Mouse (Mus musculus): Measurements from ENCODE around the gene Patz1. TPM values are rescaled to one million over a fixed set of nuclear protein-coding genes. Genes with fewer than 3 reads are reported as not detected.

Gene Patz1
- polyA plus RNA-seq, 1 experiment from 2014 or later: 51.1 TPM

GRCm38 (mm10) chr11:3297871-3298812, 9.5 kb downstream of the Patz1 start:
- Histone ChIP-seq H3K9me3 (ENCODE audit: control insufficient read depth, low read depth, low read length) (no peaks in the 10 kb centered on the region), H3K27me3 (ENCODE audit: control insufficient read depth, insufficient read depth, low read length) (no peaks in the 10 kb centered on the region), H3K4me3 (ENCODE audit: low read depth, low read length) (no peak overlapping the region), H3K36me3 (ENCODE audit: control insufficient read depth, insufficient read depth, low read length) (peaks cover 98% of the 10 kb centered on the region), H3K4me1 (ENCODE audit: control insufficient read depth, insufficient read depth, low read length) (peaks cover 29% of the 10 kb centered on the region), H3K4me2 (replicated peaks; ENCODE audit: low read depth, low read length) (no peak overlapping the region), H3K9ac (replicated peaks; ENCODE audit: low read depth, low read length) (no peak overlapping the region), H3K27ac (ENCODE audit: low read length) (no peak overlapping the region)
- WGBS: 88% methylated on average over 10 of the region's 10 CpGs
- ATAC-seq (ENCODE audit: insufficient number of reproducible peaks, insufficient read depth, low FRiP score, low read depth): no peak

- Histone ChIP-seq H3K4me1 (ENCODE audit: control insufficient read depth, insufficient read depth, low read length) (peaks cover 23% of the 10 kb centered on the region), H3K27me3 (ENCODE audit: control insufficient read depth, insufficient read depth, low read length) (no peaks in the 10 kb centered on the region), H3K27ac (ENCODE audit: low read length) (no peak overlapping the region), H3K36me3 (ENCODE audit: control insufficient read depth, insufficient read depth, low read length) (peaks cover 97% of the 10 kb centered on the region), H3K9me3 (ENCODE audit: control insufficient read depth, low read depth, low read length) (no peaks in the 10 kb centered on the region), H3K4me3 (ENCODE audit: low read depth, low read length) (no peak overlapping the region), H3K9ac (replicated peaks; ENCODE audit: low read depth, low read length) (no peak overlapping the region), H3K4me2 (replicated peaks; ENCODE audit: low read depth, low read length) (no peak overlapping the region)
- no peak for ATAC-seq (ENCODE audit: insufficient number of reproducible peaks, insufficient read depth, low FRiP score, low read depth)
- whole genome bisulfite sequencing: 89% methylated on average over 14 of the region's 14 CpGs
Observed at GRCm38 (mm10) chr11:3298813-3299185, 10.1 kb downstream of the Patz1 start.

- peaks cover 7% of the 10 kb centered on the region for H3K4me1 ChIP-seq (ENCODE audit: control insufficient read depth, insufficient read depth, low read length)
- no peak overlapping the region for H3K4me3 ChIP-seq (ENCODE audit: low read depth, low read length)
- H3K36me3 ChIP-seq (ENCODE audit: control insufficient read depth, insufficient read depth, low read length): peaks cover 93% of the 10 kb centered on the region
- WGBS: 91% methylated on average over 5 of the region's 5 CpGs
- no peak overlapping the region for H3K9ac ChIP-seq (replicated peaks; ENCODE audit: low read depth, low read length)
- H3K4me2 ChIP-seq (replicated peaks; ENCODE audit: low read depth, low read length): no peak overlapping the region
- H3K9me3 ChIP-seq (ENCODE audit: control insufficient read depth, low read depth, low read length): no peaks in the 10 kb centered on the region
- H3K27me3 ChIP-seq (ENCODE audit: control insufficient read depth, insufficient read depth, low read length): no peaks in the 10 kb centered on the region
- H3K27ac ChIP-seq (ENCODE audit: low read length): no peak overlapping the region
- no peak for ATAC-seq (ENCODE audit: insufficient number of reproducible peaks, insufficient read depth, low FRiP score, low read depth)
Observed at GRCm38 (mm10) chr11:3301075-3301474, 12.4 kb downstream of the Patz1 start.

GRCm38 (mm10) chr11:3302385-3302784, 13.7 kb downstream of the Patz1 start:
- Histone ChIP-seq H3K27me3 (ENCODE audit: control insufficient read depth, insufficient read depth, low read length) (no peaks in the 10 kb centered on the region), H3K4me3 (ENCODE audit: low read depth, low read length) (no peak overlapping the region), H3K4me2 (replicated peaks; ENCODE audit: low read depth, low read length) (no peak overlapping the region), H3K27ac (ENCODE audit: low read length) (no peak overlapping the region; the same call in 1 of the 2 replicates), H3K4me1 (ENCODE audit: control insufficient read depth, insufficient read depth, low read length) (peaks cover 6% of the 10 kb centered on the region; the same call in 1 of the 2 replicates), H3K9ac (replicated peaks; ENCODE audit: low read depth, low read length) (no peak overlapping the region), H3K9me3 (ENCODE audit: control insufficient read depth, low read depth, low read length) (no peaks in the 10 kb centered on the region), H3K36me3 (ENCODE audit: control insufficient read depth, insufficient read depth, low read length) (peaks cover 93% of the 10 kb centered on the region)
- no peak for ATAC-seq (ENCODE audit: insufficient number of reproducible peaks, insufficient read depth, low FRiP score, low read depth)
- 81% methylated on average over 4 of the region's 4 CpGs for WGBS

GRCm38 (mm10) chr11:3302792-3303191, 14.1 kb downstream of the Patz1 start:
- Histone ChIP-seq H3K36me3 (ENCODE audit: control insufficient read depth, insufficient read depth, low read length) (peaks cover 93% of the 10 kb centered on the region), H3K4me3 (ENCODE audit: low read depth, low read length) (no peak overlapping the region), H3K9me3 (ENCODE audit: control insufficient read depth, low read depth, low read length) (no peaks in the 10 kb centered on the region), H3K27me3 (ENCODE audit: control insufficient read depth, insufficient read depth, low read length) (no peaks in the 10 kb centered on the region), H3K27ac (ENCODE audit: low read length) (no peak overlapping the region; the same call in 1 of the 2 replicates), H3K4me1 (ENCODE audit: control insufficient read depth, insufficient read depth, low read length) (peaks cover 6% of the 10 kb centered on the region; the same call in 1 of the 2 replicates), H3K9ac (replicated peaks; ENCODE audit: low read depth, low read length) (no peak overlapping the region), H3K4me2 (replicated peaks; ENCODE audit: low read depth, low read length) (no peak overlapping the region)
- ATAC-seq (ENCODE audit: insufficient number of reproducible peaks, insufficient read depth, low FRiP score, low read depth): no peak
- 66% methylated on average over 4 of the region's 4 CpGs for WGBS

- no peaks in the 10 kb centered on the region for H3K9me3 ChIP-seq (ENCODE audit: control insufficient read depth, low read depth, low read length)
- peaks cover 6% of the 10 kb centered on the region; the same call in 1 of the 2 replicates for H3K4me1 ChIP-seq (ENCODE audit: control insufficient read depth, insufficient read depth, low read length)
- H3K4me3 ChIP-seq (ENCODE audit: low read depth, low read length): no peak overlapping the region
- no peaks in the 10 kb centered on the region for H3K27me3 ChIP-seq (ENCODE audit: control insufficient read depth, insufficient read depth, low read length)
- ATAC-seq (ENCODE audit: insufficient number of reproducible peaks, insufficient read depth, low FRiP score, low read depth): no peak
- no peak overlapping the region for H3K4me2 ChIP-seq (replicated peaks; ENCODE audit: low read depth, low read length)
- no peak overlapping the region for H3K9ac ChIP-seq (replicated peaks; ENCODE audit: low read depth, low read length)
- WGBS: 93% methylated on average over 4 of the region's 4 CpGs
- H3K27ac ChIP-seq (ENCODE audit: low read length): no peak overlapping the region
- peaks cover 92% of the 10 kb centered on the region for H3K36me3 ChIP-seq (ENCODE audit: control insufficient read depth, insufficient read depth, low read length)
Observed at GRCm38 (mm10) chr11:3305821-3306220, 17.1 kb downstream of the Patz1 start.

- no peaks in the 10 kb centered on the region for H3K9me3 ChIP-seq (ENCODE audit: control insufficient read depth, low read depth, low read length)
- H3K27me3 ChIP-seq (ENCODE audit: control insufficient read depth, insufficient read depth, low read length): no peaks in the 10 kb centered on the region
- no peak overlapping the region for H3K4me2 ChIP-seq (replicated peaks; ENCODE audit: low read depth, low read length)
- no peak overlapping the region for H3K9ac ChIP-seq (replicated peaks; ENCODE audit: low read depth, low read length)
- no peak overlapping the region for H3K27ac ChIP-seq (ENCODE audit: low read length)
- H3K4me3 ChIP-seq (ENCODE audit: low read depth, low read length): no peak overlapping the region
- WGBS: 93% methylated on average over 3 of the region's 3 CpGs
- peaks cover 81% of the 10 kb centered on the region for H3K36me3 ChIP-seq (ENCODE audit: control insufficient read depth, insufficient read depth, low read length)
- H3K4me1 ChIP-seq (ENCODE audit: control insufficient read depth, insufficient read depth, low read length): peaks cover 2% of the 10 kb centered on the region; the same call in 1 of the 2 replicates
- no peak for ATAC-seq (ENCODE audit: insufficient number of reproducible peaks, insufficient read depth, low FRiP score, low read depth)
Observed at GRCm38 (mm10) chr11:3307875-3308274, 19.2 kb downstream of the Patz1 start.

GRCm38 (mm10) chr11:3309884-3310283, 21.2 kb downstream of the Patz1 start:
- no peaks in the 10 kb centered on the region for H3K9me3 ChIP-seq (ENCODE audit: control insufficient read depth, low read depth, low read length)
- H3K27ac ChIP-seq (ENCODE audit: low read length): no peak overlapping the region
- H3K36me3 ChIP-seq (ENCODE audit: control insufficient read depth, insufficient read depth, low read length): peaks cover 64% of the 10 kb centered on the region
- ATAC-seq (ENCODE audit: insufficient number of reproducible peaks, insufficient read depth, low FRiP score, low read depth): no peak
- no peak overlapping the region for H3K4me3 ChIP-seq (ENCODE audit: low read depth, low read length)
- H3K4me1 ChIP-seq (ENCODE audit: control insufficient read depth, insufficient read depth, low read length): no peaks in the 10 kb centered on the region; the same call in 1 of the 2 replicates
- H3K27me3 ChIP-seq (ENCODE audit: control insufficient read depth, insufficient read depth, low read length): no peaks in the 10 kb centered on the region
- no peak overlapping the region for H3K9ac ChIP-seq (replicated peaks; ENCODE audit: low read depth, low read length)
- no peak overlapping the region for H3K4me2 ChIP-seq (replicated peaks; ENCODE audit: low read depth, low read length)
- WGBS: 85% methylated on average over 4 of the region's 4 CpGs

Data from stomach, embryonic 14.5 days (tissue).